Mouse (Mus musculus): ENCODE measurements at regions not wholly inside any gene's neighbourhood (a gene's known extent, or its start where the extent isn't known, plus 50 kb on each side); places are given as distances from the start of the nearest gene placed in this dataset.

DNA sequence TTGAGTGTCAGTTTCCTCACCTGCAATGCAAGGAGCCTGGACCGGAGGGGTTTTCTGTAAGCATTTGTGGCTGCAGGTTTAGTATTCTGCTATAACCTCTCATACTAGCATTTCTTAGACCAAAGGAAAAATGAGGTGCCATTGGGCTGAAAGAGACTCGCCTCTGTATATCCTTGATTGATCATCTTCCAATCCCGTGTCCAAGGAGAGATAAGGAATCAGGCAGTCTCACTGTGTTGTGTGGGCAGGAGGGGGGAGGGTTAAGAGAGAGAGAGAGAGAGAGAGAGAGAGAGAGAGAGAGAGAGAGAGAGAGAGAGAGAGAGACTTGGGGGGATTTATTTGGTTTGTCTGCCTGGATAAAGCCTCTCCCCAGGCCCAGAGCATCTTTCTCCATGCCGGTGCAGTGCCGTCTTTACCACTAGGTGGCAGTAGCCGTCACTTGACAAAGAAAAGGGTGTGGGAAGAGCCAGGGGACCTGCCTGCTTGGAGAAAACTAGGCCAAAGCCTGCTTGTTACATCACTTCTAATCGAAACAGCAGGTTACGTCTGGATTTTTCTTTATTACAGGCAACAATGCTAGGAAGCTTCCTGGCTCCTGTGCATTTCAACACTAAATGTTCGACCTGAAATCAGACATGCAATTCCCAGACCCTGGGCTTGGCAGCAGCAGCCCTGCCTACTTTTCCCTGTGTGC lies 56.1 kb upstream of the Ces5a start:
- peak; percentile 88 for DNase-seq

DNA sequence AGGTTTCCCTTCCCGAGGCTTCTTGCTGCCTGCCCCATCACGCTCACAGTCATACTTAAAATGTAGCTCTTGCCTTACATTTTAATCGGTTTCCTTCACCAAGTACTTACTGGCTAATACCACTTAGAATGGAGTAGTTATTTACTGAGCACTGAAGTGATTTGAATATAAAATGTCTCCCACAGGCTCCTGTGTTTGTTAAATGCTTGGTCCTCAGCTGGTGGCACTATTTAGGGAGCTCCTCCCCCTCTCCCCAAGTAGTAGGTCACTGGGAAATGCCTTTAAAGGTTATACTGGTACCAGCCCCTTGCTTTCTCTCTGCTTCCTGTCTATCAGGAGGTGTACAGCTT lies 56.6 kb upstream of the Ces5a start:
- DNase-seq: no peak

GRCm38 (mm10) chr8:93598613-93599121 lies 63.0 kb upstream of the Ces5a start:
- no peak for DNase-seq

DNA sequence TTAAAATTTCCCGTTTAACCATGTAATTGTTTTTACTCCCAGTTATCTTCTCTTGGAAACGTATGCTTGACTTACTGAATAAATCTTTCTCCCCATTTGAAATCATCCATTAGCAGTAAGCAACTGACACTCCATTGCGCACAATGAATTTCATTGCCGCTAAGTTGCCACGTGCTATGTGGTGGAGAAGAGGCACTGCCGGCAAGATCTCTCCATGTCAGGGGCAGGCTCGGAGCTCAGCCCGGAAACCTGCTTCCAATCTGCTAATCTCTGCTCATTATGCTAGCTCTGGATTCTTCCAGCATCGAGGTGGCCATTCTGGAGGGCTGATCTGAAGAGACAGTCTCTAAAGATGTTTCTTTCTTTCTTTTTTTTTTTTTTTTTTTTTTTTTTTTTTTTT lies 63.7 kb upstream of the Ces5a start:
- no peak for DNase-seq

GRCm38 (mm10) chr8:93599776-93600175 lies 64.1 kb upstream of the Ces5a start:
- peak; percentile 6 for DNase-seq

GRCm38 (mm10) chr8:93626807-93627526 lies 91.3 kb upstream of the Ces5a start:
- peak; percentile 67 for DNase-seq

- no peak for DNase-seq
These were observed 92.0 kb upstream of the Ces5a start for GRCm38 (mm10) chr8:93627626-93628025.

DNA sequence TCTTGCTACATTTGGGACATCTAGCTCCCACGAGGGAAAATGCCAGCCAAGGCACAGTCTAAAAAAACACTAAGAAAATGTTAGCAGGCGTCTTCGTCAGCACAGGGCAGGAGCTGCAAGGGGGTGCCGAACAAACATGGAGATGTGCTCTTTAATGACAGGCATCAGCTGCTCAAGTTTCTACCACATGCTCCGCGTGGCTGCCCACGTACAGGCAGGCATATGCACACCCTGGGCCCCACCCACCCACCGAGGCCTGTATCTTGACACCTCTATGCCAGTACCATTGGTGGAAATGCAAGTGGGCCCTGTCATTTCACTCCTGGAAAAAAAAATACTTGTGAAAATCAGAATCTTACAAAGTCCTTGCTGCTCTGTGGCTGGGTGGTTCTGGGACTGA lies 97.3 kb upstream of the Ces5a start:
- DNase-seq: no peak

DNA sequence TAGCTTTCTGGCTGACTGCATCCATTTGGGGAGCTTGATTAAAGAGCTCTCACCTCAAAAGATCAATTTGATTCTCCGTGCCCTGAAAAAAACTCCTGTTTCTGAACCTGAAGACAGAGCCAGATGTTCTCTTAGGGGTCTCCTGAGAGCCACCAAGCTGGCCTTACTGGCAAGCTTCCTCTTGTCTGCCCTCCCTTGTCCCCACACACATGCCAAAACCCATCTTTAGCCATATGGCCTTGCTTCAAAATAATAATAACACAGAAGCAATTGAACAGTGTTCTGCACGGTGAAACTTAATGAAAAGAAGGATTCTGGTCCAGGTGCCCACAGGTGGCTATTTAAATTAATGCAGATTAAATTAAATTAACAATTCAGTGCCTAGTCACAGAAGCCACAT lies 107.1 kb upstream of the Ces5a start:
- DNase-seq: no peak

- DNase-seq: no peak
These were observed 108.0 kb upstream of the Ces5a start for GRCm38 (mm10) chr8:93643471-93644215.

- DNase-seq: no peak
These were observed 117.8 kb upstream of the Ces5a start for GRCm38 (mm10) chr8:93653421-93653820.

- DNase-seq: no peak
These were observed 118.5 kb upstream of the Ces5a start for GRCm38 (mm10) chr8:93653913-93654705.

- no peak for DNase-seq
These were observed 120.1 kb upstream of the Ces5a start for GRCm38 (mm10) chr8:93655752-93656151.

DNA sequence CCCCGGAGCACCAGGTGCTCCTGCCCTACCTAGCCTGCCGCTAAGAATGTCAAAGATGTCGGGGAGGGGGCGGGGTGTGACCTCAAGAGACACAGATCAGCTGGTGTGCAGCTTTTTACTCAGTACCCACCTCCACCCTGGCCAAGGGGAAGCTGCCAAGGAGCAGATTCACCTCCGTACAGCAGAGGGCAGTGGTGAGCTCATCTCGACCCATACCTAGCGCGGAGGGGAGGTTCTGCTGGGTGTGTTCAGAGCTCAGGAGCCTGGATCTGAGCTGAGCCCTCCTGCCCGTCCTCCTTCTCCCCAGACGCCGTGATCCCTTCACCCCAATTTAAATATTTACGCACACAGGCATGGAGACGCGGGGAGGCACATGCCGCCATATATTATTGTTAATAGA lies 126.1 kb upstream of the Ces5a start:
- peak; percentile 87 for DNase-seq

GRCm38 (mm10) chr8:93662219-93662618 lies 126.6 kb upstream of the Ces5a start:
- no peak for DNase-seq

GRCm38 (mm10) chr8:93663851-93664250 lies 128.2 kb upstream of the Ces5a start:
- no peak for DNase-seq

GRCm38 (mm10) chr8:93668306-93668705 lies 132.7 kb upstream of the Ces5a start:
- DNase-seq: no peak

DNA sequence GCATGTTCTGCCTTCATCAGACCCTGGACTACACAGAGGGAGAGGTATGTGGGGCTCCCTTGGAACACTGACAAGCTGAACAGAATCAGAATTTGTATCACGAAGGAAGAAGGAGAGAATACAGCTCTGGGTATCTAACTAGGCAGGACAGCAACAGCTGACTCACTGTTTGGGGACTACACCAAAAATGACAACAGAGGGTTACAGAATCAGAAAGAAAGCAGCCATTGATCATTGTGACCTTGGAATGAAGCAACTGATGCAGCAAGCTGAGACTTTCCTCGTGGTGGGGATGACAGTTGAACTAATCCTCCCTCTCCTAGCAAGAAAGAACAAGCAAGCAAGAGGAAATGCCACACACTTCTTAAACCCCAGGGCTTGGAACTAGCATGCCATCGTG lies 135.0 kb upstream of the Gnao1 start:
- DNase-seq: no peak

GRCm38 (mm10) chr8:93683773-93684391 lies 125.9 kb upstream of the Gnao1 start:
- DNase-seq: no peak

DNA sequence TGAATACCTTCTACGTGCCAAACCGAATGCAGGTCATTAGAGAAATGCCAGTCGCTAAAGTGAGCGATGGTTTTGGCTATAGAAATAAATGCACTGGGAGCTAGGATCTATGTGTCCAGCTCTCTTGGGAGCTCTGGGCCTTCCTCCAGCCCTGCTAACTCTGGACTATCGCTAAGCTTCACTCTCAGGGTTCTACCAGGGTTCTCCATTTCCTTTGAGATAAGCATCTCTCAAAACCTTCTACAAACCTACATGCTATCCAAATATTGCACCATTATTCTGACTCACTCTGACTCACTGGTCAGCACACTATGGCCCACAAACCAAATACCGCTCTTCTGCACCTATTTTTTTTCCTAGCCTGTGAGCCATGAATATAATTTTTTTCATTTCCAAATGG lies 125.4 kb upstream of the Gnao1 start:
- no peak for DNase-seq

DNA sequence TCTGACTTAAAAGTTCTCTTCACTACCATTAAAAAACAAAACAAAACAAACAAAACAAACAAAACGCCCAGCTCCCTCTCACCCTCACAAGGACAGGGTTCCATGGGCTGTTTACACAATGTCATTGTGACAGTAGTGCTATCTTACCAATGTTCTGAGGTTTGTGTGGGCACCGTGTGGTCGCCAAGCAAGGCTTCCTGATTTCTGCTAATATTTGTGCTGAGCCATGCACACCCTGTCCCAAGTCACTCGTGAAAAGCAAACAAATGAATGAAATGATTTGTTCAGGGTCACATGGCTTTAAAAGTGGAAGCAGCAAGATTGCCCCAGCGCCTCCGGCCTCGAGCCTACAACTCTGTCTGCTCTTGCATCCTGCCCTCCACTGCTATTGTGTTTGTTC lies 120.9 kb upstream of the Gnao1 start:
- no peak for DNase-seq

All from adrenal gland, postnatal 10 days (tissue).